Mouse (Mus musculus): ENCODE measurements around the gene Sdhc. TPM values are rescaled to one million over a fixed set of nuclear protein-coding genes. Genes with fewer than 3 reads are reported as not detected.

Sdhc gene
- total RNA-seq (2021) (100 to 1,000 TPM; 415 to 526 TPM), polyA plus RNA-seq (2012; rRNA removed) (125 and 156 TPM in 2 replicates)
- long read RNA-seq, transcript Sdhc-202 (6 exons, 3,171 nt), result major isoform, 44 of 76 reads
- long read RNA-seq, partial matches to known transcripts, result 19 of 76 reads
- long read RNA-seq, other reads (novel, unspliced or antisense), result 13 of 76 reads

- peak; percentile 97 for DNase-seq
These were observed at the start of gene Sdhc, which contains the start of gene Mpz for GRCm38 (mm10) chr1:171149974-171150760. Sdhc (minus strand) TSS chr1:171150603. Mpz (plus strand) TSS chr1:171150711.

- no peak for DNase-seq
These were observed 49.1 kb upstream of the Sdhc start for GRCm38 (mm10) chr1:171199532-171199931.

GRCm38 (mm10) chr1:171195887-171196397 is 45.5 kb upstream of the Sdhc start, which contains the start of gene Pcp4l1:
Pcp4l1 (minus strand) TSS chr1:171196268.
- DNase-seq, result peak; percentile 77

- peak; percentile 23 for DNase-seq
These were observed 44.8 kb upstream of the Sdhc start for GRCm38 (mm10) chr1:171195046-171195822.

GRCm38 (mm10) chr1:171193911-171194830 is 43.8 kb upstream of the Sdhc start:
- DNase-seq, result no peak

- peak; percentile 41 for DNase-seq
These were observed 42.9 kb upstream of the Sdhc start for GRCm38 (mm10) chr1:171193093-171193840.

GRCm38 (mm10) chr1:171192283-171192682 is 41.9 kb upstream of the Sdhc start:
- DNase-seq, result peak; percentile 30

- no peak for DNase-seq
These were observed 40.4 kb upstream of the Sdhc start for GRCm38 (mm10) chr1:171190832-171191231.

- peak; percentile 28 for DNase-seq
These were observed 39.2 kb upstream of the Sdhc start for GRCm38 (mm10) chr1:171189476-171190114.

- peak; percentile 38 for DNase-seq
These were observed 38.6 kb upstream of the Sdhc start for GRCm38 (mm10) chr1:171189046-171189445.

GRCm38 (mm10) chr1:171187851-171188700 is 37.7 kb upstream of the Sdhc start:
- no peak for DNase-seq

- DNase-seq, result no peak
These were observed 35.3 kb upstream of the Sdhc start for GRCm38 (mm10) chr1:171185655-171186054.

GRCm38 (mm10) chr1:171184314-171184713 is 33.9 kb upstream of the Sdhc start:
- DNase-seq, result peak; percentile 60

- peak; percentile 27 for DNase-seq
These were observed 33.2 kb upstream of the Sdhc start for GRCm38 (mm10) chr1:171183620-171184019.

GRCm38 (mm10) chr1:171183025-171183424 is 32.6 kb upstream of the Sdhc start:
- DNase-seq, result no peak

- no peak for DNase-seq
These were observed 29.2 kb upstream of the Sdhc start for GRCm38 (mm10) chr1:171179487-171180171.

GRCm38 (mm10) chr1:171172779-171173178 is 22.4 kb upstream of the Sdhc start:
- DNase-seq, result no peak

- DNase-seq, result no peak
These were observed 20.7 kb upstream of the Sdhc start for GRCm38 (mm10) chr1:171171138-171171537.
